Mouse (Mus musculus) embryo, embryonic 10 days (tissue): Measurements from ENCODE around the gene T2.
"Not testable (repeated sequence)": the region's sequence is repeated elsewhere in the genome, so short reads cannot be mapped to it uniquely, and the experiment has no call there.

Experiments
- DNase-seq: peaks from one replicate; pipeline ENCODE4 v3.0.0-alpha.2; 2015; ENCODE audit warnings: low spot score

Gene T2

DNA sequence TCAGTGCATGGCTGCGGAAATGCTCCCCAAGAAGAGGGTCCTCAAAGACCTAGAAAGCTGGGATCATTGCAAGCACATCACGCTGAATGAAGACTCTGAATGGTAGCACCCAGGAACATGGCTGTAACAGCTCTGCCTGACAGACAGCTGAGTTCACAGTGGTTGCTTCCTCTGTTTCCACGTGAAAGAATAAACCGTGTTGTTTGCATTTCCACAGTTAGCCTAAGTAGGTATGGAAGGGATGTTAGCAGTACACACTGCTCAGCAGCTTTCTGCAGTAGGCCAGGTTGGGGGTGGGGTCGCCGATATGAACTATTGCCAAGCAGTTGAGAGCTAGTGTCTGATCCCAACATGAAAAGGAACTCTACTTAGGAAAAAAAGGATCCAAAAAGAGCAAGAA is at the start of gene T2:
T2 (plus strand) TSS at position 301 of the 400 bp plus-strand sequence.
- no peak for DNase-seq

GRCm38 (mm10) chr17:8310838-8311614 is 44.8 kb upstream of the T2 start, which contains the start of gene Sft2d1:
Sft2d1 (plus strand) TSS chr17:8311102.
- DNase-seq: peak; percentile 95

DNA sequence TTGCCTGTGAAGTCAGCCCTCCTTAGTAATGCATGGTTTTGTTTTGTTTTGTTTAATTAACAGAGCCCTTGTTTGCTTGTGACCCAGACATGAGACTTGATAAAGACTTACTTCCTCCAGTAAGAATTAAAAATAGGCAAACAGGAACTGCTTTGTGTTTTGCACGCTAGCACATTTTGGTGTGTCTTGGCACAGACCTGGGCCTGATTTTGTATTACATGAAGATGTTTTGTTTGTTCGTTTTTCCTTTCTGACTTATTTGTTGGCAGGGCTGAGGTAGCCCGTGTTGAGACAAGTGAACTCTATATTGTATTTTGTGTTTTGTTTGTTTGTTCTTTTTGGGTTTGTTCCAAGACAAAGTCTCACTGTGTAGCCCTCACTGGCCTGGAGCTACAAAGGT is 44.0 kb upstream of the T2 start:
- no peak for DNase-seq

DNA sequence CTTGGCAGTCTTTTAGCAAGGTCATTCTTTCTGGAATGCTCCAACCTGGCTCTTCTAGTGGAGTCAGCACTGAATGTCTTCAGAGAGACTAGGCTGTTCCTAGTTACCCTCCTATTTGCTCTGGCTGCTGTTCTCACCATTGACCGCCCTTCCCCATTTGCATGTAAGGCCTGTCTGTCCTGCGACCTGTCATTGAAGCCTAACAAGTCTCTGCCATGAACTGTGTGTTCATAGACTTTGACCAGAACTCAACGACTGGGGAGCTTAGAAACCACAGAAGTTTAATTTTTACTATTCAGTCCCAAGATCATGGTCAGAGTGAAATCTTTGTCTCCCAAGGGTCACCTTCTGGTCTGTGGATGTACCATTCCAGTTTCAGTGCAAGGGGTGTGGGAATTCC is 41.8 kb upstream of the T2 start:
- no peak for DNase-seq

DNA sequence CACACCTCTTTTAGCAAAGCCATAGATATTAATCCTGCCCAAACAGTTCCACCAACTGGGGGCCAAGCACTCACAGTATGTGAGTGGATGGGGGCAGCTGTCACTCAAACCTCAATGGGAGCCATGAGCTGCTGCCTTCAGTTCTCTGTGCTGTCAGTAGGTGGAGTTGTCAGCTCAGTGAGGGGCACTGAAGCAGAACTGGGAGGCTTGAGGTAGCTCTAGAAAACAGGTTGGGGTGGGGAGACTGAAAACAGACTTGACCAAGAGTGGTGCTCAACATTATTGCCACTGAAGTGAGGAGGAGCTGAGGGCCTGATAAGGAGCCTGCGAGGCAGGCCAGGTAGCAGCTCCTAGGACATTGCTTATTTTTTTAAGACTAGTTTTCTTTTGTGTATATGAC is 39.5 kb upstream of the T2 start:
- no peak for DNase-seq

DNA sequence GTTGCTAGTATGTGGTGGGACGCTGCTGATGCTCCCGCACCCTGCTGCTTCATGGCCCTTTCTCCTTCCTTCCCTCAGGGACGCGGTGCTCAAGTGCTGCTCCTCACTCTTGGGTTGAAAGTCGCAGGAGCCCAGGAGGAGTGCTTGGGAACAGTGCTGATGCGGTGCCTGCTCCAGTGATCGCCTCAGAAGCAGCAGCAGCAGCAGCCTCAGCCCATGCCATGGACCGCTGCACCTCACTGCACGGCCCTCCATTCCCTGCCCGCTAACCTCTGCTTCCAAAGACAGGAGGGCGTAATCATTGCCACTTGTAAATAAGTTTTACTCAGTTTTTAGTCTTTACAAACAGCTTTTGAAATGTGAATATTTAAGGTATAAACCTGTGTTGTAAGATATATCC is 28.9 kb upstream of the T2 start:
- not testable (repeated sequence) for DNase-seq

DNA sequence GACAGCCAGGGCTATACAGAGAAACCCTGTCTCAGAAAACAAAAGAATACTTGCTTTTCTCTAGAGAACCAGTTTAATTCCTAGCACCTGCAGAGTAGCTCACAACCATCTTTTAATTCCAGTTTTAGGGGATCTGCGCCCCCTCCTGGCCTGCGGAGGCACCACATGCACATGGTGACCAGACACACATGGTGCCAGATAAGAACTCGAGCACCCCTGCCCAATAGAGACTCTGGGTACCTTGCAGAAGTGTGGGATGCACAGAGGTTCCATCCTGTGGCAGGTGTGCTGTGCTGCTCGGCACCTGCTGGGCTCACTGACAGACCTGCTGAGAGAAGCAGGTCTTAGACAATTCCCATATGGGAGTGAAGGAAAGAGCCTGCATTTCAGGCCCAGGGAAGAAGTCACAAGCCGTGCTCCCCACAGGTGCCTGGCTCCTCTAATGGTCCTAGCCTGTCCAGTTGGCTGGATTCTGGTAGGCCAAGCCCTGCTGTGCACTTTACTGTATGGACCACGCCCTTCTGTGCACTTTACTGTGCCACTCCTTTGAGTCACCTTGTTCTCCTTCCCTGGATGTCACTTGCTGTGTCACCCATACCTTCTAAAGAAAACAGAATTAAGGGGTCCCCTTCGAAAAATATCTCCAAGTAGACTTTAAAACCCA is 27.1 kb upstream of the T2 start:
- DNase-seq: peak; percentile 53

GRCm38 (mm10) chr17:8330602-8331001 is 25.2 kb upstream of the T2 start:
- DNase-seq: no peak

DNA sequence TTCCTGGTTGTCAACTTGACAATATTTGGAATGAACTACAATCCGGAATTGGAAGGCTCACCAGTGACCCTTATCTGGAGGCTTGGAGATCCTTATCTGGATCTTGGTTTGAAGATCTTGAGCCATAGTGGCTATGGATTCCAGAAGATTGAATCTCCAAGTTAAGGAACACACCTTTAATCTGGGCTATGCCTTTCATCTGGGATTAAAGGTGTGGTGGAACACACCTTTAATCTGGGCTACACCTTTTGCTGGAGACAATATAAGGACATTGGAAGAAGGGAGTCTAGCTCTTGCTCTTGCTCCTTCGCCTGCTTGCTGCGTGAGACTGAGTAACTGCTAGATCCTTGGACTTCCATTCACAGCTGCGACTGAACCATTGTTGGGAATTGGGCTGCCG is 18.6 kb upstream of the T2 start, which contains the start of gene Prr18:
Prr18 (plus strand) TSS at position 301 of the 400 bp plus-strand sequence.
- not testable (repeated sequence) for DNase-seq

DNA sequence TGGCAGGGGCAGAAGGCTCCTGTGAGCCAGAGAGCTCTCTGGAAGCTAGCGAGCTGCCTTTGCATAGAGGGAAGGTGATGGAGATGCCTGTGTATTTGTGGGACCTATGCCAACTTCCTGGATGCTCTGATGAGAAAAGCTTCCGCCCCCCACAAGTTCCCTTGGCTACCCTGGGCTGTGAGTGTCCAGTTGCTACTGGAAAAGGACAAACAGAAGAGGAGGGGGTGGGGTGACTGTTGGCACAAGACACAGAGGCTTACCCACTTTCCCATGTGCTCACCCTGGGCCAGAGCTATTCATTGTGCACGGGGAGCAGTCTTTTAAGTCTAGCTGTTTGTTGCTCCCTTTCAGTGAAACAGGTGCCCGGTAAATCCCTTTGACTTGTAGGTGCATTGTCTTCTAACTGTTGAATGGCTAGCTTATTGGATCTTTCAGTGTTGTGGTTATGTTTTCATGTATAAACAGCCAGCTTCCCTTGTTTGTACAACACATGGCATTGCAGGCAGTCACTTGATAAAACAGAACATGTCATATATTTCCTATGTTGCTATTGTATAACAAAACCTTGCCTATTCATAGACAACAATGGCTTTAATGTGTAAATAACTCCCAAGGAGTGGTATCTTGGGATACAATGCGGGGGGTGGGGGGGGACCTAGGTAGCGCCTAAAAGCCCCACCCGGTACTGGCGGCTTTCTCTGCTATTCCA is 16.0 kb upstream of the T2 start:
- DNase-seq: no peak

DNA sequence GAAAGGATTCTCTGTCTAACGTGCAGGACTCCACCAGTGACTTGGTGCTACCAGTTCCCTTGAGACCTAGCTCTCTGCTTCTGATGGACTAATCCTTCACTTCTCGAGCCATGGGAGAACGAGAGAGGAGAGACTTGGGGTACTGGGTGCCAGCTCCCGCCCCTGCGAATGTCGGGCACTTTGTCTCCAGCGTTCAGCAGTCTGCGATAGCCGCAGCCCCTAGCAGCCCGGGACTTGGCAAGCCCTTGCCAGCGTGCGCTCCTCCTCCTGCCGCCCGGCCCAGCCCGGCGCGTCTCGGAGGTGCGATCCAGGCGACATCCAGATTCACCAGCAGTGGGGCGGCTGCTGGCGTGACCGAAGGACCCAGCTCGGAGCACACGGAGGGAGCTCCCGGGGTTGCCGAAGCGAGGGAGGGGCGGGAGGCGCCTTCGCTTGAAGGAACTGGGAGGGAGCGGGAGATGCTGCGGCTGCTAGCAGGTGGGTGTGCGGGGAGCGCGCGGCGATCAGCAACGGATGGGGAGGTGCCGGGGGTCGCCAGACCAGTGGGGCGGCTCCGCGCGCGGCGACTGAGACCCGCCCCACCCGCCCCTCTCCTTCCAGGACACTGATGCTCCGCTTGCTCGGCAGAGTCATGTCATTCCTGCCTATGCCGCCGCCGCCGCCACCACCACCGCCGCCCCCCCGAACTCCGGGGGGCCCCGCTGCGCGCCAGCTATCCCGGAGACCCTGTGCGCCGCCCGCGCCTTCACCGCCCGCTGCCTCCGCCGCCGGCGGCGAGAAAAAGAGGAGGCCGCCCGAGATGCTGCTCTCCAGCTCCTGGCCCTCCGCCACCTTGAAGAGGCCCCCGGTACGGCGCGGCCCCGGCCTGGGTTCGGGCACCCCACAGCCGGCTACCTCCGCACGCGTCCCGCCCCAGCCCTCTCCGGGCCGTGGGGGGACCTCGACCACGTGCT is 15.1 kb upstream of the T2 start:
- peak; percentile 39 for DNase-seq

GRCm38 (mm10) chr17:8341360-8341963 is 14.3 kb upstream of the T2 start:
- no peak for DNase-seq

- DNase-seq: no peak
Observed at GRCm38 (mm10) chr17:8342706-8343105, 13.1 kb upstream of the T2 start.

GRCm38 (mm10) chr17:8343416-8343815 is 12.4 kb upstream of the T2 start:
- DNase-seq: no peak

DNA sequence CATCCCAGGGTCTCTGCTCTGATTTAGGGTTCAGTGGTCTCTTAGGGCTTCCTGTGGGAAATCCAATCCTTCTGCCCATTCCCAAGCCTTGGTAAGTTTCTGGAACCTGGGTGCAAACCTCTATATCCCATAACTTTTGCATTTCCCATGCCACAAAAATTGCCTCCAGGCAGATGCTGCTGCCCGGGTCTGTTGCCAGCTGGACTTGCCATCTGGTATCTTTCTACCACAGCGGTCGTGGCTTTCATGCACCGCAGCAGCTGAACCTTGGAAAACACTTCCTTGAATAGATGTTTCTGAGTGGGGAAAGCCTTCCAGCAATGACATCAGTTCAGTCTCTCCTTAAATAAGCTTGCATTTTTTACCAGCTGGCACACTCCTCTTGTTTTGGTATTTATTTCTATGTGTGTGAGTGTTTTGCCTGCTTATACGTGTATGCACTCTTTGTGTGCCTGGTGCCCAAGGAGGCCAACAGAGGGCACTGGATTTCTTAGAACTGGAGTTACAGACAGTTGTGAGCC is 8.0 kb upstream of the T2 start:
- DNase-seq: no peak

- DNase-seq: no peak
Observed at GRCm38 (mm10) chr17:8348941-8349340, 6.9 kb upstream of the T2 start.

DNA sequence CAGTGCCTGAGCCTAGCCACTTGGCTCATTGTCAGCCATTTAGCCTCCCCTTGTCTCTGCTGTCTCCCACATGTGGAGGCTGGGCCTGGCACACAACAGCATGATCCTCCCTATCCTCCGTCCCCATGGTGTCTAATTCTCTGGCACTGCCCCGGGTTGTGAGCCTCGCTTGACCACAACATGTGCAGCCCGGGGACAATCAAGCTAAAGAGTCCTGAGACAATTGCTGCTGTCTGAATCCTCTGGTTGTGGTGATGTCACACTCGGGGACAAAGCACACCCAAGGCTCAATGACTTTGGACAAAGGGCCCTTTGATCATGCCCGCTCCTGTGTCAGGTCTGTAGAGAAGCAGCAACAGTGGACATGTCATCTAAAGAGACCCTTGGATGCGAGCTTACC is 4.7 kb upstream of the T2 start:
- DNase-seq: peak; percentile 24

GRCm38 (mm10) chr17:8357498-8357897 is 1.7 kb downstream of the T2 start:
- DNase-seq: no peak

DNA sequence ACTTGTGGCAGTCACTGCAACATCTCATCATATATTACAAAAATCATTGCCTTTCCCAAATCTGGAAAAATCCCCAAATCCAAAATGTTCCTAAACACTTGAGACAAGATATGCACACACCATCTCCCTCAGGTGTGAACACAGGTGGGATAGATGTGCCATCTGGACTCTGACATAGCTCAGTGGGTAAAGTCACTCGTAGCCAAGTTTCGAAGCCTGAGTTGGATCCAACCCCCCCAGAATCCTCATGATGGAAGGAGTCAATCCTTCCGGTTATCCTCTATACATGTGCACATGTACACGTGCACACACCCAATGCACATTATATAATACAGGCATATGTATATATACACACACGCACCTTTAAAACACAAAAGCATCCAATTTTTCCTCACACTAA is 5.1 kb downstream of the T2 start:
- DNase-seq: no peak

GRCm38 (mm10) chr17:8361281-8362103 is 5.7 kb downstream of the T2 start:
- no peak for DNase-seq
